Mouse (Mus musculus): ENCODE measurements around the gene B3gat1. TPM values are rescaled to one million over a fixed set of nuclear protein-coding genes. Genes with fewer than 3 reads are reported as not detected.

The B3gat1 gene
- polyA plus RNA-seq, 1 experiment: not detected

DNA sequence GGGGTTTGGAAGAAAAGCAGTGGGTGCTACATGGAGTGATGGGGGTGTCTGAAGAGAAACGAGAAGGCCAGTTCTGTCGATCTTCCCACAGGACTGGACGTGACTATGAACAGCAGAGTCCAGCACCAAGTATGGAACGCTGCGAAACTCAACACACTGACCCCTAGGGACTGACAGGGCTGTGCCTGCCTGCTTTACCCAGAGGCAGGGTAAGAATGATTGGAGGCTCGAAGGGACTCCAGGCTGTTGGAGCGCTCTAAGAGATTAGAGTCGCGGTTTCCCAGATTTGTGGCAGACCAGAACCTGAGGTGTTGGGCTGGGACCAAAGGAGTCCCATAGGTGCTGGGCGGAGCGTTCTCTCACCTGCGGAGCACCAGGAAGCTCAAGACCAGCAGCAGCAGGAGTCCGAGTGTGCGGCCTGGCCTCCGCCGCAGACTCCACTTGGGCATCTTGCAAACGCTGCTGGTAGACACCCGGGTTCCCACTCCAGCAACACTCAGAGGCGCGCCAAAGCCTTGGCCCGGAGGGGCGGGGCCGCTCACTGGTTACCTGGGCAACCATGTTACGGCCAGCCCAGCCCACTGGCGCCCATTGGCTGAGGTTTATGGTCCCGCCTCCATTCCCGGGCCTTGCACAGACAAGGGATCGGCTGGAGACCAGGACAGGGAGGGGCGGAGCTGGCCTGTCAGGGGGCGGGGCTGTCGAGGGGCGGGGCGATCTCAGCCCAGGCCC is 72.6 kb downstream of the B3gat1 start, which contains the start of gene Glb1l2:
Gene Glb1l2 (minus strand): TSS at position 534 of the 732 bp plus-strand sequence.
- peaks cover 14% of the 10 kb centered on the region for H3K4me1 ChIP-seq (ENCODE audit: control insufficient read depth, insufficient read depth, low read length)
- no peak for TF ChIP-seq POLR2A (IDR thresholded peaks at IDR 0.05; ENCODE audit: borderline replicate concordance, low read depth, low read length)
- TF ChIP-seq CTCF (IDR thresholded peaks at IDR 0.05; ENCODE audit: low read depth, low read length): no peak
- H3K27ac ChIP-seq (ENCODE audit: insufficient read depth, low read depth, low read length): no peak within 1 kb of the TSS
- H3K4me3 ChIP-seq (ENCODE audit: insufficient read depth, low read length): 0 out of 2 replicates have a peak within 1 kb of the TSS, but pooled peaks have one; percentile 10

DNA sequence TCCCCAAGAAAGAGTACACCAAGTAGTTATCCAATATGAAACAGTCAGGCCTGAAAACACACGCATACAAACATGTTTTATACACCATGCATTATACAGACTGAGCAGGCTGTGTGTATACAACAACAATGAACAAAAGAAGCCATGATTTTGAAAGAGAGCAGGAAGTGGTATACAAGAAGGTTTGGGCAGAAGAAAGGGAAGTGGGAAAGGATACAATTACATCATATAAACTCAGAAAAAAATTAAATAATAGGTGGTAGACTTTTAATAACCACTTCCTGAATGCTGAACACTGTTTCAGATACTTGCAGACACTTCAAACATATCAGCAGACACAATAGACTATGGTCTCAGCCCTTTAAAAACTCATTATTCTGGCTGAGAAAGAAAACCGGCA is 75.2 kb downstream of the B3gat1 start:
- no peak overlapping the region for H3K27ac ChIP-seq (ENCODE audit: insufficient read depth, low read depth, low read length)
- H3K4me3 ChIP-seq (ENCODE audit: insufficient read depth, low read length): no peak overlapping the region
- peaks cover 14% of the 10 kb centered on the region for H3K4me1 ChIP-seq (ENCODE audit: control insufficient read depth, insufficient read depth, low read length)
- TF ChIP-seq CTCF (IDR thresholded peaks at IDR 0.05; ENCODE audit: low read depth, low read length) (no peak), POLR2A (IDR thresholded peaks at IDR 0.05; ENCODE audit: borderline replicate concordance, low read depth, low read length) (no peak)

Other genes with a start within 250 kb of the B3gat1 start
- gene Glb1l2, start 72.7 kb downstream of the B3gat1 start, polyA plus RNA-seq (2012; ENCODE audit: insufficient read depth, insufficient read length, missing spikeins): not detected in 2 replicates
- gene Glb1l3, start 127.2 kb downstream of the B3gat1 start, polyA plus RNA-seq (2012; ENCODE audit: insufficient read depth, insufficient read length, missing spikeins): not detected in 2 replicates
- not detected in 2 replicates for gene Gm1110, start 189.4 kb downstream of the B3gat1 start, polyA plus RNA-seq (2012; ENCODE audit: insufficient read depth, insufficient read length, missing spikeins)

Measured in bone marrow macrophage, adult 2 months (primary cell).